Comparison of ENCODE assay signal across 10 mouse cellular contexts in the genomic region with DNA sequence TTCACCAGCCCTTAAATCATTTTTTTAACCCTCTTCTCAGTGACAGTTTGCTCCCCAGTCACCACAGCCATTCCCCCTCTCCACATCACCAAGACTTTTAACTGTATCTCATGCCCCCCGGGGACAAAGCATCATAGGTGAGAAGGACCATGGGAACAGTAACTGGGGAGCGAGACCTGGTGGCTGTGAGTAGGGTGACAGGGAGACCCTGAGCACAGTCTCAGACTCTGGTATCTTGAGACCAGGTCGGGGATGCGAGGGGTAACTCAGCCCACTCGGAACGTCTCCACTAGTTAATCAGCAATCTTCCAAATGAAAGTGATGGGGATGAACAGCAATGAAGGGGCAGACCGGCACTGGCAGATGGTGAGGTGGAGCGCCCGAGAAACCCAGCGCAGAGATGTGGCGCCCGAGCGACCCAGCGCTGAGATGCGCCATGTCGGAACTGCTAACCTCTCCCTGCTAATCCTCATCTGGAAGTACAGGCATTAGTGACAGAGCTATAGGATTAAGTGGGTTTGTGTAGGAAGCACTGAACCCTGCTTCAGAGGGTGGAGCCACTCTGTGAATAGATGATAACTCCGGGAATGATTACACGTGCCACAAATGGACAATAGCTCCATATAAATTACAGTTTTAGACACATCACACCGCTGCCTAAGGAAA. TPM values are rescaled to one million over a fixed set of nuclear protein-coding genes. Genes with fewer than 3 reads are reported as not detected.
A peak's percentile ranks its signal among the peaks of the same experiment; 100 is the strongest.
DNase-seq lines count a peak whose midpoint lies in the region; ATAC-seq lines count a peak whose summit lies in the region.
"Had no signal": no experiment of that assay in that cellular context is flagged by ENCODE, and none has a peak within 500 bp of the region (broad histone marks: within the 10 kb centered on the region; RNA-seq: fewer than 3 reads in every experiment).

No protein-coding gene starts in this region.

- WGBS in hindbrain, embryonic 15.5 days: 79% methylated on average over 19 of the region's 19 CpGs
- WGBS in hindbrain, embryonic 10.5 days: 81% methylated on average over 19 of the region's 19 CpGs
- 73% methylated on average over 19 of the region's 19 CpGs for WGBS in forebrain, embryonic 12.5 days
- 49% methylated on average over 19 of the region's 19 CpGs for whole genome bisulfite sequencing in liver, embryonic 13.5 days (ENCODE audit: insufficient replicate concordance)
- 76% methylated on average over 19 of the region's 19 CpGs for WGBS in neural tube, embryonic 12.5 days

- no peak overlapping the region for H3K4me3 ChIP-seq in hindbrain, embryonic 15.5 days
- H3K4me3 ChIP-seq in hindbrain, embryonic 10.5 days: no peak overlapping the region
- no peak overlapping the region for H3K4me3 ChIP-seq in forebrain, embryonic 12.5 days (replicated peaks)
- peak overlapping the region; percentile 37 for H3K4me3 ChIP-seq in liver, embryonic 13.5 days (replicated peaks)
- H3K4me3 ChIP-seq in neural tube, embryonic 12.5 days: no peak overlapping the region
- H3K4me3 ChIP-seq: lung, embryonic 15.5 days had no signal

- no peaks in the 10 kb centered on the region for H3K27me3 ChIP-seq in hindbrain, embryonic 15.5 days
- peaks cover 27% of the 10 kb centered on the region for H3K27me3 ChIP-seq in hindbrain, embryonic 10.5 days (ENCODE audit: insufficient read depth, poor library complexity, severe bottlenecking)
- H3K27me3 ChIP-seq in forebrain, embryonic 12.5 days: no peaks in the 10 kb centered on the region
- H3K27me3 ChIP-seq in liver, embryonic 13.5 days: no peaks in the 10 kb centered on the region
- no peaks in the 10 kb centered on the region for H3K27me3 ChIP-seq in neural tube, embryonic 12.5 days (replicated peaks)
- H3K27me3 ChIP-seq: lung, embryonic 15.5 days had no signal

- H3K9ac ChIP-seq in hindbrain, embryonic 15.5 days: no peak overlapping the region
- no peak overlapping the region for H3K9ac ChIP-seq in forebrain, embryonic 12.5 days
- H3K9ac ChIP-seq in liver, embryonic 13.5 days: peak overlapping the region; percentile 57
- H3K9ac ChIP-seq in neural tube, embryonic 12.5 days: no peak overlapping the region
- H3K9ac ChIP-seq: lung, embryonic 15.5 days had no signal

- DNase-seq in hindbrain, embryonic 10.5 days (ENCODE audit: low spot score): no peak
- DNase-seq in liver, embryonic 13.5 days: peak; percentile 47
- DNase-seq in ovary, postnatal 36 days (ENCODE audit: low spot score): no peak
- no peak for DNase-seq in adrenal gland, postnatal 14 days
- DNase-seq: adrenal gland, adult 8-10 months; cerebellum, postnatal 14 days had no signal

- peak overlapping the region; percentile 13; the same call in 1 of the 2 replicates for H3K4me2 ChIP-seq in hindbrain, embryonic 15.5 days
- H3K4me2 ChIP-seq in forebrain, embryonic 12.5 days: peak overlapping the region; percentile 17; the same call in 1 of the 2 replicates
- peak overlapping the region; percentile 67 for H3K4me2 ChIP-seq in liver, embryonic 13.5 days
- peak overlapping the region; percentile 18; the same call in 1 of the 2 replicates for H3K4me2 ChIP-seq in neural tube, embryonic 12.5 days (replicated peaks)
- H3K4me2 ChIP-seq: lung, embryonic 15.5 days had no signal

- no peaks in the 10 kb centered on the region for H3K36me3 ChIP-seq in hindbrain, embryonic 15.5 days
- no peaks in the 10 kb centered on the region for H3K36me3 ChIP-seq in hindbrain, embryonic 10.5 days
- H3K36me3 ChIP-seq in forebrain, embryonic 12.5 days (replicated peaks): no peaks in the 10 kb centered on the region
- H3K36me3 ChIP-seq in liver, embryonic 13.5 days: no peaks in the 10 kb centered on the region
- no peaks in the 10 kb centered on the region for H3K36me3 ChIP-seq in neural tube, embryonic 12.5 days
- H3K36me3 ChIP-seq: lung, embryonic 15.5 days had no signal

- no peaks in the 10 kb centered on the region for H3K9me3 ChIP-seq in hindbrain, embryonic 15.5 days
- H3K9me3 ChIP-seq in hindbrain, embryonic 10.5 days: no peaks in the 10 kb centered on the region
- H3K9me3 ChIP-seq in forebrain, embryonic 12.5 days: no peaks in the 10 kb centered on the region
- no peaks in the 10 kb centered on the region for H3K9me3 ChIP-seq in liver, embryonic 13.5 days (replicated peaks)
- no peaks in the 10 kb centered on the region for H3K9me3 ChIP-seq in neural tube, embryonic 12.5 days
- H3K9me3 ChIP-seq: lung, embryonic 15.5 days had no signal

- H3K27ac ChIP-seq in hindbrain, embryonic 15.5 days (replicated peaks): no peak overlapping the region
- H3K27ac ChIP-seq in hindbrain, embryonic 10.5 days: no peak overlapping the region
- no peak overlapping the region for H3K27ac ChIP-seq in forebrain, embryonic 12.5 days
- peak overlapping the region; percentile 90 for H3K27ac ChIP-seq in liver, embryonic 13.5 days
- H3K27ac ChIP-seq in neural tube, embryonic 12.5 days: no peak overlapping the region
- H3K27ac ChIP-seq: lung, embryonic 15.5 days had no signal

- ATAC-seq in hindbrain, embryonic 15.5 days (ENCODE audit: low FRiP score, low read depth): no peak
- ATAC-seq in forebrain, embryonic 12.5 days (ENCODE audit: low FRiP score): peak; percentile 49
- peak; percentile 84 for ATAC-seq in liver, embryonic 13.5 days (ENCODE audit: low read depth)
- peak; percentile 66 for ATAC-seq in neural tube, embryonic 12.5 days (ENCODE audit: low FRiP score, low read depth)

- no peaks in the 10 kb centered on the region for H3K4me1 ChIP-seq in hindbrain, embryonic 15.5 days (replicated peaks)
- H3K4me1 ChIP-seq in hindbrain, embryonic 10.5 days (replicated peaks): peaks cover 9% of the 10 kb centered on the region; the same call in 1 of the 2 replicates
- H3K4me1 ChIP-seq in forebrain, embryonic 12.5 days: peaks cover 9% of the 10 kb centered on the region; the same call in 1 of the 2 replicates
- H3K4me1 ChIP-seq in liver, embryonic 13.5 days (replicated peaks): peaks cover 76% of the 10 kb centered on the region
- H3K4me1 ChIP-seq in neural tube, embryonic 12.5 days: 0 out of 2 replicates have a peak, but pooled peaks cover 5% of the 10 kb centered on the region
- H3K4me1 ChIP-seq: lung, embryonic 15.5 days had no signal

RNA-seq across cellular contexts. Expression of gene Ssx2ip, which starts 11.7 kb away (rescaled TPM):
- polyA plus RNA-seq in hindbrain, embryonic 15.5 days (2015; fragmentation: Nextera tagmentation; extraction: Ambion mirVana): 17.0 and 18.0 TPM in 2 replicates
- 20.2 and 26.0 TPM in 2 replicates for polyA plus RNA-seq in hindbrain, embryonic 10.5 days (2016; fragmentation: Nextera tagmentation; extraction: Ambion mirVana)
- 33.7 and 34.6 TPM in 2 replicates for polyA plus RNA-seq in forebrain, embryonic 12.5 days (2016; fragmentation: Nextera tagmentation; extraction: Ambion mirVana)
- 105 and 130 TPM in 2 replicates for polyA plus RNA-seq in liver, embryonic 13.5 days (2015; fragmentation: Nextera tagmentation; extraction: Ambion mirVana)
- 19.0 and 21.6 TPM in 2 replicates for polyA plus RNA-seq in neural tube, embryonic 12.5 days (2016; fragmentation: Nextera tagmentation; extraction: Ambion mirVana)
- total RNA-seq in adrenal gland, postnatal 14 days (2021): 10.4 and 10.5 TPM in 2 replicates

RNA-seq across cellular contexts. Expression of gene Ctbs, which starts 56.8 kb away (rescaled TPM):
- polyA plus RNA-seq in hindbrain, embryonic 15.5 days (2015; fragmentation: Nextera tagmentation; extraction: Ambion mirVana): 5.2 and 5.8 TPM in 2 replicates
- 4.3 and 5.6 TPM in 2 replicates for polyA plus RNA-seq in hindbrain, embryonic 10.5 days (2016; fragmentation: Nextera tagmentation; extraction: Ambion mirVana)
- polyA plus RNA-seq in forebrain, embryonic 12.5 days (2016; fragmentation: Nextera tagmentation; extraction: Ambion mirVana): 4.6 and 5.5 TPM in 2 replicates
- polyA plus RNA-seq in liver, embryonic 13.5 days (2015; fragmentation: Nextera tagmentation; extraction: Ambion mirVana): 4.8 and 4.9 TPM in 2 replicates
- polyA plus RNA-seq in neural tube, embryonic 12.5 days (2016; fragmentation: Nextera tagmentation; extraction: Ambion mirVana): 5.2 and 5.6 TPM in 2 replicates
- 9.6 and 9.8 TPM in 2 replicates for total RNA-seq in adrenal gland, postnatal 14 days (2021)

Comparison
In these comparisons a context has a peak if more than half of its experiments do, and no peak if none do; other contexts are left out.
1. H3K4me2 ChIP-seq: peak in every context shown above with its lines; median percentile 67 in liver, embryonic 13.5 days; 18 in neural tube, embryonic 12.5 days; 17 in forebrain, embryonic 12.5 days; 13 in hindbrain, embryonic 15.5 days.